Mouse (Mus musculus): Measurements from ENCODE around the gene Sae1. TPM values are rescaled to one million over a fixed set of nuclear protein-coding genes. Genes with fewer than 3 reads are reported as not detected.
"Not testable (repeated sequence)": the region's sequence is repeated elsewhere in the genome, so short reads cannot be mapped to it uniquely, and the experiment has no call there.

Sae1 gene
- polyA plus RNA-seq, 1 experiment, result 95.8 TPM

- Histone ChIP-seq H3K4me1 (ENCODE audit: control insufficient read depth, insufficient read depth, low read length) (peaks cover 5% of the 10 kb centered on the region; the same call in 1 of the 2 replicates), H3K27ac (ENCODE audit: insufficient read depth, low read length) (no peak overlapping the region), H3K4me3 (ENCODE audit: insufficient read depth, low read length) (peak overlapping the region; percentile 98)
- TF ChIP-seq CTCF (IDR thresholded peaks at IDR 0.05; ENCODE audit: extremely low read depth, insufficient read depth, low read length) (no peak), POLR2A (IDR thresholded peaks at IDR 0.05; ENCODE audit: extremely low read depth, insufficient read depth, low read length) (no peak)
Measured at GRCm38 (mm10) chr7:16312011-16312671, 75.5 kb downstream of the Sae1 start.

GRCm38 (mm10) chr7:16311453-16312004, 76.1 kb downstream of the Sae1 start:
- no peak for TF ChIP-seq POLR2A (IDR thresholded peaks at IDR 0.05; ENCODE audit: extremely low read depth, insufficient read depth, low read length)
- TF ChIP-seq CTCF (IDR thresholded peaks at IDR 0.05; ENCODE audit: extremely low read depth, insufficient read depth, low read length), result no peak
- peaks cover 5% of the 10 kb centered on the region; the same call in 1 of the 2 replicates for H3K4me1 ChIP-seq (ENCODE audit: control insufficient read depth, insufficient read depth, low read length)
- no peak overlapping the region for H3K27ac ChIP-seq (ENCODE audit: insufficient read depth, low read length)
- peak overlapping the region; percentile 98 for H3K4me3 ChIP-seq (ENCODE audit: insufficient read depth, low read length)

DNA sequence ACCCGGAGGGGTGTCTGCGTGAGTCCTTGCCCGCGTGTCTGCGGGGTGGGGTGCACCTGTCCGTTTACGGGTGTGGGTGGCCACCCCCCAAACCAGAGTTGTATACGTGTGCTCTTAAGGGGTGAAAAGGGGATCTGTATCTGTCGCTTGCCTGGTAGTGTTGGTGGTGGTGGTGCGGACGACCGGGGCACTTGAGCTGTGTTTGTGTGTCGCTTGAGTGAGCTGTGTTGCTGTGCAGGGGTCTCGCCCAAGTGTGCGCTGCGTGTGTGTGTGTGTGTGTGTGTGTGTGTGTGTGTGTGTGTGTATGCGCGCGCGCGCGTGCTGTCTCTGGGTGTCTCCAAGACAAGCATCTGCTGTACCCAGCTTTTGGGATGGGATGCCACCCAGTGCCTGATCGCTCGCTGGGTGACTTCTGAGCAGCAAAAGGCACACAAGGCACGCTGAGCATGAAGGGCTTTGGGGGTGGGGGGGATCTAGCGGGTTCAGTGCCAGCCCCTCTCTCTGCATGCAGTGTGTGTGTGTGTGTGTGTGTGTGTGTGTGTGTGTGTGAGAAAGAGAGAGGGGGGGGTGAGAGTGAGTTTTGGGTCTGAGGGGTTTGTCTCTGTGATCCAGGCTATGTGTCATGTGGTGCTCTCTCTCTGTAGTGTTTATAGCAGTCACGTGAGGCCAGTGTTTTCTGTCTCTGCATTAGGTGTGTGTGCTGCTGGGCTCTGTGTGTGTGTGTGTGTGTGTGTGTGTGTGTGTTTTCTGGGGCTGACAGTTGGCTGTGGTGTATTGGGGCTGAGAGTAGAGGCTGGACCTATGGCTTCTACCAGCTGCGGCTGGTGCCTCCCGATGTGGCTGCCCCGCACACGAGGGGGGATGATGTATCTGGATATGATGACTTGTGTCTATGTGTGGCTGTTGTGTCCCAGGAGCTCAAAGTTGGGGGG, 76.8 kb downstream of the Sae1 start:
- H3K27ac ChIP-seq (ENCODE audit: insufficient read depth, low read length), result peak overlapping the region; percentile 78
- peak overlapping the region; percentile 98 for H3K4me3 ChIP-seq (ENCODE audit: insufficient read depth, low read length)
- TF ChIP-seq CTCF (IDR thresholded peaks at IDR 0.05; ENCODE audit: extremely low read depth, insufficient read depth, low read length) (no peak), POLR2A (IDR thresholded peaks at IDR 0.05; ENCODE audit: extremely low read depth, insufficient read depth, low read length) (no peak)
- H3K4me1 ChIP-seq (ENCODE audit: control insufficient read depth, insufficient read depth, low read length), result peaks cover 5% of the 10 kb centered on the region; the same call in 1 of the 2 replicates

DNA sequence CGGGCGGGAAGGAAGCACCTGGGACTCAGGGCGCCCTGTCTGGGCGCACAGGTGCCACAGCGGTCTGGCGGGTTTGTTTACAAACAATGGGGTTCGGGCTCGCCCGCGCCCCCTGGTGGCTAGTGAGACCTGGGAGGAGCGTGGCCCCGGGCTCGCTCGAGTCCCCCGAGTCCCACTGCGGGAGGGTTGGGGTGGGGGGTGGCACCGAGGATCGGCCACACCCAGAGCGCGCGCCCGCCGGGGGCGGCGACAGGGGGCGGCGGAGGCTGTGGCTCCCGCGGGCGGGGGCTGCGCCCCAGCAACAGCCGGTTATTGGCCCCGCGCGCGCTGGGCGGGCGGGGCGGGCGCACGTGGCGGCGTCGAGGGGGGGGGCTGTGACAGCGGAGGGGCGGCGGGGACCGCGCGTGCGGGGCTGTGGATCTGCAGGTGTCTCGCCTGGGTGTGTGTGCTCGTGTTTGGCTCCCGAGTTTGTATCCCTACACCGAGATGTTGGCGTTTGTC, 77.5 kb downstream of the Sae1 start:
- TF ChIP-seq POLR2A (IDR thresholded peaks at IDR 0.05; ENCODE audit: extremely low read depth, insufficient read depth, low read length) (no peak), CTCF (IDR thresholded peaks at IDR 0.05; ENCODE audit: extremely low read depth, insufficient read depth, low read length) (no peak)
- peak overlapping the region; percentile 87 for H3K27ac ChIP-seq (ENCODE audit: insufficient read depth, low read length)
- H3K4me3 ChIP-seq (ENCODE audit: insufficient read depth, low read length), result peak overlapping the region; percentile 98
- H3K4me1 ChIP-seq (ENCODE audit: control insufficient read depth, insufficient read depth, low read length), result peaks cover 5% of the 10 kb centered on the region; the same call in 1 of the 2 replicates

GRCm38 (mm10) chr7:16309318-16310019, 78.1 kb downstream of the Sae1 start:
- H3K4me1 ChIP-seq (ENCODE audit: control insufficient read depth, insufficient read depth, low read length), result peaks cover 5% of the 10 kb centered on the region; the same call in 1 of the 2 replicates
- TF ChIP-seq CTCF (IDR thresholded peaks at IDR 0.05; ENCODE audit: extremely low read depth, insufficient read depth, low read length) (no peak), POLR2A (IDR thresholded peaks at IDR 0.05; ENCODE audit: extremely low read depth, insufficient read depth, low read length) (no peak)
- peak overlapping the region; percentile 98 for H3K4me3 ChIP-seq (ENCODE audit: insufficient read depth, low read length)
- H3K27ac ChIP-seq (ENCODE audit: insufficient read depth, low read length), result peak overlapping the region; percentile 87

GRCm38 (mm10) chr7:16308555-16309317, 78.9 kb downstream of the Sae1 start:
- no peak for TF ChIP-seq POLR2A (IDR thresholded peaks at IDR 0.05; ENCODE audit: extremely low read depth, insufficient read depth, low read length)
- TF ChIP-seq CTCF (IDR thresholded peaks at IDR 0.05; ENCODE audit: extremely low read depth, insufficient read depth, low read length), result no peak
- H3K27ac ChIP-seq (ENCODE audit: insufficient read depth, low read length), result peak overlapping the region; percentile 38; the same call in 1 of the 2 replicates
- H3K4me3 ChIP-seq (ENCODE audit: insufficient read depth, low read length), result peak overlapping the region; percentile 98
- H3K4me1 ChIP-seq (ENCODE audit: control insufficient read depth, insufficient read depth, low read length), result peaks cover 5% of the 10 kb centered on the region; the same call in 1 of the 2 replicates

DNA sequence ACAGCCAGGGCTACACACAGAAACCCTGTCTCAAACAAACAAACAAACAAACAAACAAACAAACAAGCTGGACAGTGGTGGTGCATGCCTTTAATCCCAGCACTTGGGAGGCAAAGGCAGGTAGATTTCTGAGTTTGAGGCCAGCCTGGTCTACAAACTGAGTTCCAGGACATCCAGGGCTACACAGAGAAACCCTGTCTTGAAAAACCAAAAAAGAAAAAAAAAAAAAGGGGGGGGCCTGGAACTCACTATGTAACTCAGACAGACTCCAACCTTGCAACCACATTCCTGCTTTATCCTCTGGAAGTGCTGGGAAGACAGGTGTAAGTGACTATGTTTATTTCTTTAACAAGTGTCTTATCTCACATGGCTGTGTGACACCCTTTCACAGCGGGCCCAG, 79.5 kb downstream of the Sae1 start, which contains the start of gene Bbc3:
Gene Bbc3 (plus strand): TSS at position 301 of the 400 bp plus-strand sequence.
- peak within 1 kb of the TSS; percentile 98 for H3K4me3 ChIP-seq (ENCODE audit: insufficient read depth, low read length)
- H3K4me1 ChIP-seq (ENCODE audit: control insufficient read depth, insufficient read depth, low read length), result not testable (repeated sequence)
- peak within 1 kb of the TSS; percentile 38; the same call in 1 of the 2 replicates for H3K27ac ChIP-seq (ENCODE audit: insufficient read depth, low read length)

DNA sequence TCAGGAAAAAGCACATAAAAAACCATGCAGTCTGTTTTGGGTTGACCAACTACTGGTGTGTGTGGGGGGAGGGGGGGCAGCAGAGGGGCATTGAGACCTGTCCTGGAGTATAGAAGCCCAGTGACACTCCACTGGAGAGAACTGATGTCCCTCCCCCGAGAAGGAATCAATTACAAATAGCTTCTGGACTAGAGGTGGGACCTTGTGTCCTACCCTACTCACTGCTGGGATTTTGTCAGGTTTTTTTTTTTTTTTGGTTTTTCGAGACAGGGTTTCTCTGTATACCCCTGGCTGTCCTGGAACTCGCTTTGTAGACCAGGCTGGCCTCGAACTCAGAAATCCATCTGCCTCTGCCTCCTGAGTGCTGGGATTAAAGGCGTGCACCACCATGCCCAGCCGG, 80.5 kb downstream of the Sae1 start:
- H3K4me1 ChIP-seq (ENCODE audit: control insufficient read depth, insufficient read depth, low read length); H3K27ac ChIP-seq (ENCODE audit: insufficient read depth, low read length); H3K4me3 ChIP-seq (ENCODE audit: insufficient read depth, low read length): not testable (repeated sequence)

Measured in cortical plate, adult 2 months (tissue).